Mouse (Mus musculus) ES-E14 (cell line): ENCODE results near the gene 4930568D16Rik. TPM values are rescaled to one million over a fixed set of nuclear protein-coding genes. Genes with fewer than 3 reads are reported as not detected.

Experiments used
- DNase-seq: peaks from one replicate; pipeline ENCODE4 v3.0.0-alpha.2; 2013; ENCODE audit warnings: low read depth, low spot score
- H3K27ac ChIP-seq: 2 replicates; pipeline ENCODE4 v1.5.1; 2012; ENCODE audit warnings: low read depth, mild to moderate bottlenecking, low read length, moderate library complexity, mixed read lengths; ENCODE audit not compliant: poor library complexity, insufficient read depth, severe bottlenecking
- H3K36me3 ChIP-seq: 2 replicates; pipeline ENCODE4 v1.6.1; 2012; ENCODE audit warnings: mild to moderate bottlenecking, low read length, moderate library complexity, mixed read lengths; ENCODE audit not compliant: control insufficient read depth, poor library complexity, insufficient read depth, severe bottlenecking
- H3K4me1 ChIP-seq, 2 experiments: fragments of 150-350 bp in 1 of 2; sonication (generic) in 1 of 2; 2 replicates each; pipeline ENCODE4 v1.6.1; 2012; ENCODE audit warnings: low read length in 2 of 2, mild to moderate bottlenecking in 1 of 2, mixed read lengths in 1 of 2; ENCODE audit not compliant: control insufficient read depth in 2 of 2, insufficient read depth in 2 of 2, poor library complexity in 1 of 2
- H3K4me3 ChIP-seq, 2 experiments: fragments of 150-350 bp in 1 of 2; sonication (generic) in 1 of 2; 2 replicates each; pipeline ENCODE4 v1.5.1; 2012; ENCODE audit warnings: low read length in 2 of 2, low read depth in 1 of 2, mild to moderate bottlenecking in 1 of 2, mixed read lengths in 1 of 2; ENCODE audit not compliant: insufficient read depth in 1 of 2, poor library complexity in 1 of 2, severe bottlenecking in 1 of 2
- H3K9ac ChIP-seq: 2 replicates; pipeline ENCODE4 v1.6.1; 2012; ENCODE audit warnings: low read depth, mild to moderate bottlenecking, low read length, mixed read lengths; ENCODE audit not compliant: poor library complexity, insufficient read depth, severe bottlenecking
- H3K9me3 ChIP-seq: fragments of 150-350 bp; sonication (generic); 2 replicates; pipeline ENCODE4 v1.6.1; 2012; ENCODE audit warnings: low read depth, mild to moderate bottlenecking, low read length; ENCODE audit not compliant: control insufficient read depth, insufficient read depth
- CHD2 ChIP-seq: IDR thresholded peaks from 2 replicates; pipeline ENCODE4 v1.6.1; 2014; ENCODE audit warnings: mild to moderate bottlenecking, low read depth, low read length, inconsistent platforms
- HCFC1 ChIP-seq: IDR thresholded peaks from 2 replicates; pipeline ENCODE4 v1.6.1; 2012; ENCODE audit warnings: low read length, inconsistent platforms, borderline replicate concordance; ENCODE audit not compliant: insufficient read depth
- MAFK ChIP-seq: IDR thresholded peaks from 2 replicates; pipeline ENCODE4 v1.6.1; 2014; ENCODE audit warnings: mild to moderate bottlenecking, low read depth, low read length, inconsistent platforms; ENCODE audit not compliant: insufficient read depth
- ZC3H11A ChIP-seq: IDR thresholded peaks from 2 replicates; pipeline ENCODE4 v1.6.1; 2012; ENCODE audit warnings: low read depth, mild to moderate bottlenecking, inconsistent platforms, low read length, borderline replicate concordance
- ZNF384 ChIP-seq: IDR thresholded peaks from 2 replicates; pipeline ENCODE4 v1.6.1; 2012; ENCODE audit warnings: low read depth, low read length, inconsistent platforms
- in situ Hi-C, 2 experiments: fragments of 600-800 bp; cut with MboI; formaldehyde crosslinking; loops; one replicate each; pipeline ENCODE4 v1.15.1; 2025; ENCODE audit warnings: low sequenced_read_pairs in 2 of 2, inconsistent platforms in 1 of 2; ENCODE audit not compliant: unreplicated experiment in 2 of 2
- total RNA-seq: library from RNA; depleted of rRNA; stranded (reverse); fragments of 300-350 nt; gene quantifications from 2 replicates; pipeline ENCODE4 v1.2.3, GENCODE M21; 2012

The 4930568D16Rik gene
- total RNA-seq, 1 experiment: not detected

DNA sequence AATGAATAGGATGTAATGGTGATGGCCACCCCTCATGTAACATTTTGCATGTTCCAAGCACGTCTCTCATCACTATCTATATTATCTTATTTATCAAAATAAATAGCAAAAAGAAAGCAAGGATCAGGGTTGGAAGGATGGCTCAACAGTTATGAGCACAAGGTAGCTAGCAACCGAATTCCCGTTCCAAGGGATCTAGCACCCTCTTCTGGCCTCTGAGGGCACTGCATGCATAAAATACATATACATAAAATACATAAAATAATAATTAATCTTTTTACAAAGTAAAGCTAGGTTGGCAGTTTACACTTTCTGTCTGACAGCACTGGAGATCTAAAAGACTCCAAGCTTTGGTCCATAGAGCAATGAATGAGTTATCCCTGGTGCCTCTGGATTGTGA lies 5.5 kb upstream of the 4930568D16Rik start:
- in situ Hi-C loops: loop anchor here in 1 of 2 experiments (5.0 kb wide), 1 partner anchor 81 kb away; no protein-coding TSS in a partner anchor
- no peak for DNase-seq
- no peak for TF ChIP-seq MAFK
- TF ChIP-seq ZNF384: no peak
- TF ChIP-seq ZC3H11A: peak; percentile 96
- Histone ChIP-seq H3K9me3 (no peaks in the 10 kb centered on the region), H3K27ac (no peak overlapping the region), H3K4me1 (peaks cover 0 to 2% of the 10 kb centered on the region in 2 experiments; a peak in 1 of 4 replicates), H3K9ac (no peak overlapping the region), H3K36me3 (no peaks in the 10 kb centered on the region), H3K4me3 (no peak overlapping the region)

DNA sequence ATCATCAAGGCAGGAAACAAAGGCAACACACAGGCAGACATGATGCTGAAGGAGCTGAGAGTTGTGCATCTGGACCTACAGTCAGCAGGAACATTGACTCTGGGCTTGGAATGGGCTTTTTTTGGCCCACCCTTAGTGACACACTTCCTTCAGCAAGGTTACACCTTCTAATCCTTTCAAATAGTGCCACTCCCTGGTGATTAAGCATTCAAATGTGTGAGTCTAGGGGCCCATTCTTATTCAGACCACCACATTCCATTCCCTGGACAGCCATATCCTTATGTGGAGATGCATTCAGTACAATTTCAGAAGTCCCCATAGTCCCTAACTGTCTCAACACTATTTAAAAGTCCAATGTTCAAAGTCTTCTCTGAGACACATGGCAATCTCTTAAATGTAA lies 3.2 kb upstream of the 4930568D16Rik start:
- no peaks in the 10 kb centered on the region for H3K9me3 ChIP-seq
- DNase-seq: no peak
- in situ Hi-C loops: loop anchor here in 1 of 2 experiments (5.0 kb wide), 1 partner anchor 78 kb away; no protein-coding TSS in a partner anchor
- TF ChIP-seq MAFK (no peak), CHD2 (no peak), ZNF384 (no peak), ZC3H11A (no peak), HCFC1 (no peak)
- peaks cover 0 to 2% of the 10 kb centered on the region in 2 experiments; a peak in 1 of 4 replicates for H3K4me1 ChIP-seq
- no peak overlapping the region for H3K27ac ChIP-seq
- H3K4me3 ChIP-seq: no peak overlapping the region
- H3K36me3 ChIP-seq: no peaks in the 10 kb centered on the region
- H3K9ac ChIP-seq: no peak overlapping the region

DNA sequence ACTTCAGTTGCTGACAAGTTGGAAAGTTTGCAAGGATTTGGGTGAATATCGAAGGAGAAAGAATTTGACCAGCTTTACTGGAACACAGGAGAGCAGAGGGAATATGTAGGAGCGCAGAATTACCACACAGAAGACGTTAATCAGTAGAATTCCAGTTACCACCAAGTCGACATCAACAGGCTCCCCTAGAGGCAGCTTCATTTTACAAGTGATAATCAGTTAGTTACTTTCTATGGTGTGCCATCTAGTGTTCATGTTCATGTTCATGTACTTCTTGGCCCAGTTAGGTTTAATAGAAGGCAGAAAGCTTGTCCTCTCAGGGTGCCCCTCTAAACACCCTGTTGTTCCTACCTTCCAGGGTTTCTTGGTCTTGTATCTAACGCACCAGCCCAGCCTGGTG lies 18.3 kb downstream of the 4930568D16Rik start:
- no peaks in the 10 kb centered on the region for H3K36me3 ChIP-seq
- H3K4me3 ChIP-seq: no peak overlapping the region
- 0 out of 4 replicates have a peak, but pooled peaks cover 0 to 1% of the 10 kb centered on the region in 2 experiments for H3K4me1 ChIP-seq
- no peaks in the 10 kb centered on the region for H3K9me3 ChIP-seq
- DNase-seq: no peak
- TF ChIP-seq ZNF384: no peak
- TF ChIP-seq ZC3H11A: no peak
- TF ChIP-seq HCFC1: no peak
- TF ChIP-seq CHD2: no peak
- TF ChIP-seq MAFK: no peak
- H3K9ac ChIP-seq: no peak overlapping the region
- H3K27ac ChIP-seq: no peak overlapping the region
- in situ Hi-C loops: no loop called here

DNA sequence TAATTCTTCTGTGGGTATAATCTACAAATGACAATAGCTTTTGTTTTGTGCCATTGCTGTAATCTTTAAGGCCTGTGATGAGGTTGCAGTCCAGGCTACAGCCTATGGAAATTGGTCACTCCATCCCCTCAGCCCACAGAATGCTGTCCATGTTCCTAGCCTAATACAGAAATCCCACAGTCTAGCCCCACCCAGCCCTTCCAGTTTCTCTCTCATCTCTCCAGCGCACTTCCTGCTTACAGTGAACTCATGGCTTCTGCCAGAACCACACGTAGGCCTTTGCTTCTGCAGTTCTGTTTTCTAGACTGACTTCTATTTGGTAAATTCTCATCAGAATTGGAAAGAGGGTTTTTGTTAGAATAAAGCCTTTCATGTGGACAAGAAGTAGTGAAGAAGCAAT lies 21.5 kb downstream of the 4930568D16Rik start:
- Histone ChIP-seq H3K4me1 (peaks cover 0 to 4% of the 10 kb centered on the region in 2 experiments; a peak in 1 of 4 replicates), H3K27ac (no peak overlapping the region), H3K9me3 (no peaks in the 10 kb centered on the region), H3K9ac (no peak overlapping the region), H3K36me3 (no peaks in the 10 kb centered on the region), H3K4me3 (no peak overlapping the region)
- TF ChIP-seq CHD2 (no peak), MAFK (no peak), ZNF384 (no peak), HCFC1 (no peak), ZC3H11A (no peak)
- in situ Hi-C loops: no loop called here
- DNase-seq: no peak

DNA sequence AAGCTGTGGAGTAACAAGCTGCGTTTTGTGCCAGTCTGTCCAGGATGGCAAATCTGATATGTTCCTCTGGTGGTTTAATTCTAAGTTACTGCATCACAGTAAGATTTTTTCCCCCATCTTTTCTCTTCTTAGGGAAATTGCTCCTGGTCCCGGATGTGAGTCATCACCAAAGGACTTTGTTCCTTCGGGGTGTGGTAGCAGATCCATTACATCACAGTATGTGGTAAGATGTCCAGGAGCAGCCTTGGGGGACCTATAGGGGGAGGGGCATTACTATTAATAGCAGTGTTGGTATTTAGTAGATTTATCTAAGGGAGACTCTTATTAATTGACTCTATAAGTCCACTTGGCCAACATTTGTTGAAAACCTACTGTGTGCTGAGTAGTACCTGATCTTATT lies 24.9 kb downstream of the 4930568D16Rik start:
- in situ Hi-C loops: no loop called here
- DNase-seq: no peak
- no peak overlapping the region for H3K9ac ChIP-seq
- H3K4me3 ChIP-seq: no peak overlapping the region
- H3K27ac ChIP-seq: no peak overlapping the region
- TF ChIP-seq ZNF384: no peak
- TF ChIP-seq MAFK: no peak
- no peak for TF ChIP-seq CHD2
- TF ChIP-seq ZC3H11A: no peak
- no peaks in the 10 kb centered on the region for H3K9me3 ChIP-seq
- no peaks in the 10 kb centered on the region for H3K36me3 ChIP-seq
- peaks cover 0 to 4% of the 10 kb centered on the region in 2 experiments; a peak in 1 of 4 replicates for H3K4me1 ChIP-seq
